Mouse (Mus musculus): ENCODE measurements at regions not wholly inside any gene's neighbourhood (a gene's known extent, or its start where the extent isn't known, plus 50 kb on each side); places are given as distances from the start of the nearest gene placed in this dataset.

DNA sequence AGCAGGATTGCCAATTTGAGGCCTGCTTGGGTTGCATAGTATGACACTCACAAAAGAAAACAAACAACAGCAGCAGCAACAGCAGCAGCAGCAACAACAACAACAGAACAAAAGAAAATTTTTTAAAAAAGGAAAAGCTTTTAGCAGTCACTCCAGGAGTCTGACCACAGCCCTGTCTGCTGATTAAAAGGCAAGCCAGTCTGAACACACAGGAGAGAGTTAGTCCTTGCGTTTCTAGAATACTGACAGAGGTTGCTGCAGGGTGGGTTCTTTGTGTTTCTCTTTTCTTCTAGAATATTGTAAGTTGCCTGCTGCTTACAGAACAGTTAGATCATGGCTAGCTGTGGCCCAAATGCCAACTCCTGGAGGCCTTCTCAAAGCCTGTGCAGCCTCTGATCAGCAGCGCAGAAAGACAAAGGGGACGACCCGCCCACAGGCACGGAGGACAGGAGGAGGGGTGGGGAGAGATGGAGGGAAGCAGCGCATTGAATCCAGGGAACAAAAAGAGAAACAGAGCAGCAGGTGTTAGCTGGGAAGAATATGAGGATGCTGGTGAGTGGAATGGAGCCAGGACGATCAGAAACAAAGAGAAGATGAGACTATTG, 55.2 kb upstream of the Zc3h12c start:
- ATAC-seq (ENCODE audit: low FRiP score, low TSS enrichment), result no peak
- Histone ChIP-seq H3K4me1 (ENCODE audit: control insufficient read depth, insufficient read depth, low read length) (no peaks in the 10 kb centered on the region), H3K9me3 (ENCODE audit: control insufficient read depth, low read length) (no peaks in the 10 kb centered on the region), H3K4me2 (replicated peaks; ENCODE audit: low read depth, low read length) (no peak overlapping the region), H3K27me3 (ENCODE audit: control insufficient read depth, insufficient read depth, low read length) (no peaks in the 10 kb centered on the region), H3K4me3 (ENCODE audit: low read length) (no peak overlapping the region), H3K36me3 (ENCODE audit: control insufficient read depth, insufficient read depth, low read length) (no peaks in the 10 kb centered on the region), H3K9ac (ENCODE audit: low read depth, low read length) (no peak overlapping the region), H3K27ac (ENCODE audit: low read depth, low read length) (no peak overlapping the region)
- WGBS, result 24% methylated on average over 7 of the region's 7 CpGs

Measured in kidney, embryonic 14.5 days (tissue).